Mouse (Mus musculus) kidney, postnatal 0 days (tissue): Measurements from ENCODE around the gene Tmem201. TPM values are rescaled to one million over a fixed set of nuclear protein-coding genes. Genes with fewer than 3 reads are reported as not detected.
A peak's percentile ranks its signal among the peaks of the same experiment; 100 is the strongest.

Experiments used
- ATAC-seq: fragments of 200-750 bp; cut with Nextera tagmentation; replicated peaks from 2 replicates; pipeline ENCODE4 v1.8.0; 2017; ENCODE audit warnings: low read depth, moderate number of reproducible peaks, moderate TSS enrichment, moderate library complexity; ENCODE audit not compliant: low FRiP score
- DNase-seq: peaks from one replicate; pipeline ENCODE4 v3.0.0-alpha.2; 2016; ENCODE audit warnings: low spot score
- H3K27ac ChIP-seq: fragments of 300-500 bp; sonication (generic); 2 replicates; pipeline ENCODE4 v1.5.1; 2014; ENCODE audit warnings: mild to moderate bottlenecking
- H3K27me3 ChIP-seq: fragments of 300-500 bp; sonication (generic); 2 replicates; pipeline ENCODE4 v1.6.1; 2014; ENCODE audit warnings: low read length, mixed read lengths; ENCODE audit not compliant: insufficient read depth
- H3K36me3 ChIP-seq: fragments of 300-500 bp; sonication (generic); 2 replicates; pipeline ENCODE4 v1.6.1; 2014; ENCODE audit warnings: low read length, mixed read lengths; ENCODE audit not compliant: insufficient read depth
- H3K4me1 ChIP-seq: fragments of 300-500 bp; sonication (generic); replicated peaks from 2 replicates; pipeline ENCODE4 v1.6.1; 2014; ENCODE audit warnings: antibody characterized with exemption, low read length, mixed read lengths; ENCODE audit not compliant: insufficient read depth
- H3K4me2 ChIP-seq: fragments of 300-500 bp; sonication (generic); 2 replicates; pipeline ENCODE4 v1.6.1; 2014; ENCODE audit warnings: mild to moderate bottlenecking, low read length, moderate library complexity, mixed read lengths
- H3K4me3 ChIP-seq: fragments of 300-500 bp; sonication (generic); replicated peaks from 2 replicates; pipeline ENCODE4 v1.5.1; 2014; ENCODE audit warnings: low read depth, low read length
- H3K9ac ChIP-seq: fragments of 300-500 bp; sonication (generic); 2 replicates; pipeline ENCODE4 v1.6.1; 2014; ENCODE audit warnings: low read depth, low read length
- H3K9me3 ChIP-seq: fragments of 300-500 bp; sonication (generic); replicated peaks from 2 replicates; pipeline ENCODE4 v1.6.1; 2016; ENCODE audit warnings: low read length, inconsistent platforms, mixed read lengths
- CTCF ChIP-seq: IDR thresholded peaks from 2 replicates; pipeline ENCODE4 v1.5.1; 2016; ENCODE audit warnings: antibody characterized with exemption, low read depth, mild to moderate bottlenecking, moderate library complexity
- WGBS: fragments of 180-500 bp; shearing (Covaris S2); extraction: QIAGEN DNeasy Blood & Tissue Kit; methylation state at CpG from one replicate; pipeline ENCODE4 v1.1.7; 2014; 5-methylcytosine and 5-hydroxymethylcytosine counted together
- polyA plus RNA-seq: library from polyadenylated mRNA; unstranded; fragments of >200 nt; fragmentation: Nextera tagmentation; extraction: Ambion mirVana; gene quantifications from 2 replicates; pipeline ENCODE4 v1.2.1, GENCODE M21; 2015

The Tmem201 gene
- polyA plus RNA-seq, 1 experiment from 2014 or later, result 22.3 TPM

DNA sequence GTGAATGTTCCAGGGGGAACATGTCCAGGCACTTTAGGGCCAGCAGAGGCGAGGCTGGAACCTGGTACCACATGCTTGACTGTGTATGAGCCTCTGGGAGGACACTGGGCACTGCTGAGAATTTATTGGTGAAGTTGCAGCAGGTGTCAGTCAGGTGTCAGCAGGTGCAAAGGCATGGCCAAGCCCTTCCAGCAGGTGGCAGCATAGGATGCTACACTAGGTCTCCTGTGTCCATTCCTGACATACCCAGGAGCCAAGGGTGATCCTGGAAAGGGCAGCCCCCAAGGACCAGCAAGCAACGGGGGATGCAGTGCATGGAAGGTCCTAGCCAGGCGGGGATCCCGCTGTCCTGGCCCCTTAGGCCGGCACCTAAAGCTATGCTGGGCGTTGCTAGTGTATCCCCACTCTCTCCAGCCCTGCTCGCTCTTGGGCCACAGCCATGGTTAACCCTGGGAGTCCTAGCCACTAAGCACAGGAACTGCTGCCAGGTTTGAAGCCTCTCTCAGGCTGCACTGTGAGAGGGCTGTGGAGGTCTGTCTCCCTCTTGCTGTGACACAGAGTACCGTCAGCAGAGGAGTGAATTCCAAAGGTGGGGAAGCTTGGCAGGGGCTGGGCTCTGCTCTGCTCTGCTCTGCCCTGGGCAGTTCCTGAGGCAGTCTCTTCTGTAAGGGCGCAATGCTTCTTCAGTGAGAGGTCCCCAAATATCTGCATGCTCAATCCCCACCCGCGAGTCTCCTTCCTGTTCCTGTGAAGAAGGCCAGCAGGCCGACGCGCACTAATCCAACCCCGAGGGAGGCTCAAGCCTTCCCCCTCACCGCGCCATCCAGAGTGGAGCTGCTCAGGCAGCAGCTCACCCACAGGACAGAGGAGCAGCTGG is 13.8 kb downstream of the Tmem201 start:
- TF ChIP-seq CTCF, result peak; percentile 70
- DNase-seq (peak; percentile 54), ATAC-seq (0 out of 2 replicates have a peak, but pooled peaks have one; percentile 33)
- Histone ChIP-seq H3K9me3 (no peaks in the 10 kb centered on the region), H3K27me3 (no peaks in the 10 kb centered on the region), H3K27ac (no peak overlapping the region), H3K4me2 (no peak overlapping the region), H3K4me3 (no peak overlapping the region), H3K4me1 (no peaks in the 10 kb centered on the region), H3K9ac (no peak overlapping the region), H3K36me3 (peaks cover 78% of the 10 kb centered on the region)
- WGBS, result 71% methylated on average over 17 of the region's 17 CpGs

DNA sequence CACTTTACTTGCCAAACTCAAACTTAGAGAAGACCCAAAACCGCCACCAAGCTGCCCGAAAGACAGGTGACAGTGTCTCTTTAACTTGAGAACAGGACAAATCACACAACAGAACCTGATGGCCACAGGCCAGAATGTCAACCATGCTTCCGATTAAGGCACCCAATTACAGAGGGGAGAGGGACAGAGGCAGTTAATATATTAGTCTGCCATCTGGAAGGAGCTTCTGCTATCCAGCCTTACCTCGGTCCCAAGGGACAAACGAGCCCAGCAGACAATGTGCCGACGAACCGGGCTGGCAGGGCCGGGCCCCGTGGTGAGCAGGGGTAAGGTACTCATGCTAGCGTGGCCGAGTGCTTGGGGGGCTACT is 14.8 kb downstream of the Tmem201 start:
- H3K4me3 ChIP-seq, result no peak overlapping the region
- no peaks in the 10 kb centered on the region for H3K27me3 ChIP-seq
- WGBS, result 89% methylated on average over 12 of the region's 12 CpGs
- DNase-seq (no peak), ATAC-seq (no peak)
- H3K9me3 ChIP-seq, result no peaks in the 10 kb centered on the region
- H3K36me3 ChIP-seq, result peaks cover 82% of the 10 kb centered on the region
- no peak for TF ChIP-seq CTCF
- H3K4me2 ChIP-seq, result no peak overlapping the region
- H3K9ac ChIP-seq, result no peak overlapping the region
- H3K27ac ChIP-seq, result no peak overlapping the region
- no peaks in the 10 kb centered on the region for H3K4me1 ChIP-seq

DNA sequence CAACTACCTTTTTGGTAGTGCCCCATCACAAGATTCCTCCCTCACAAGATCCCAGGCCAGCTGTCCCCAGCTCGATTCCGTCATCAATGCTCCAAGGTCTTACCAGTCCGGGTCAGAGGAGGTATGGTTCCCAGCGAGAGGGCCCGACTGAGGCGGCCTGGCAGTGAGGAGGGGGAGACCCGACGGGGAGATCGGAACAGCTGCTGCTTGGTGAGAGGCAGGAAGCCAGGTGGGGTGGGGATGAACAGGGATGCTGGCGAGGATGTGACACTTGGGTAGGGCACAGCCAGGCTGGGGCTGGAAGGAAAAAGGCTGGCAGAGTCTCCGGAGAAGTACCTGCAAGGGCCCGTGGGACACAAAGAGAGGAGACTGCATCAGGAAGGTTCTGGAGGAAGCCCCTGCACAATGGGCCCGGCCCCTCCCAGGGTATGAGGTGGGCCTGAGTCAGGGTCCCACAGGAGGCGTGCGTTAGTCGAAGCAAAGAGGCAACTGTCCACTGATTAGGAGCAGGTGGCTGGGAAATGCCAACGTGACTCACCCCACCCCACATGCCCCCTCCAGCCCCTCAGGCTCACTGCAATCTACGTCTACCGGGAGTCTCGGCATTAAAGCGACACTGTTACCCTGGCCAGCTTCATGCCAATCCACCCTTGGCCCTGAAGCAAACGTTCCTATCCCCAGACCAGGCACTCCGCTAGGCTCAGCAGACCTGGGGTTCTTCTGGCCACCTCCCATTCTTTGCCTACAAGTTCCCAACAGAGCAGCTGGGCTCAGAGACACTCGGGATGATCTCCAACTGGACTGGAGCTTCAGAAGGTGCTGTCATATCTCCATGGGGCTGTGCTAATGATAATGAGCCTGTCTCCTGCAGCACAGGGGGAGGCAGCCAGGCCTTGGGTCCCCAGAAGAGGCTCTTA is 15.5 kb downstream of the Tmem201 start:
- Histone ChIP-seq H3K36me3 (peaks cover 82% of the 10 kb centered on the region), H3K27ac (no peak overlapping the region), H3K9ac (no peak overlapping the region), H3K4me3 (no peak overlapping the region), H3K9me3 (no peaks in the 10 kb centered on the region), H3K4me2 (no peak overlapping the region), H3K4me1 (no peaks in the 10 kb centered on the region), H3K27me3 (no peaks in the 10 kb centered on the region)
- 88% methylated on average over 24 of the region's 24 CpGs for WGBS
- no peak for TF ChIP-seq CTCF
- no peak for DNase-seq
- no peak for ATAC-seq

DNA sequence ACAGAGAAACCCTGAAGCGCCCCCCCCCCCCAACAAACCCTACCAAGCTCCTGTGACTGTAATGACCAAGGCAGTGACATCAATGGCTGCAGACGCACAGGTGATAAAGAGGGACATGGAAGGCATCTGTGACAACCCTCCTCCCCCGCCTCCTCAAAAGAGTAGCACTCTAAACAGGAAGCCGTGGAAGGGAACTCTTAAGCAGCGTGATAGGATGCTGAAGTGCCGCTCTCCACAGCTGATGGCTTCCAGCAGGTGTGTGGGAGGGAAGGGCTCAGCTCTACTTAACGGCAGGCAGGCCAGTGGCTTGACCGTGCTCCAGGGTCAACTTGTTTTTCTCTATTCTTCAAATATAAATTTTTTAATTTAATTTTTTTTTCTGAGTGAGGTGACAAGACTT is 16.7 kb downstream of the Tmem201 start:
- Histone ChIP-seq H3K4me3 (no peak overlapping the region), H3K27me3 (no peaks in the 10 kb centered on the region), H3K4me2 (no peak overlapping the region), H3K36me3 (peaks cover 82% of the 10 kb centered on the region), H3K9ac (no peak overlapping the region), H3K4me1 (no peaks in the 10 kb centered on the region), H3K9me3 (no peaks in the 10 kb centered on the region), H3K27ac (no peak overlapping the region)
- 55% methylated on average over 8 of the region's 8 CpGs for WGBS
- no peak for DNase-seq
- no peak for TF ChIP-seq CTCF
- no peak for ATAC-seq

DNA sequence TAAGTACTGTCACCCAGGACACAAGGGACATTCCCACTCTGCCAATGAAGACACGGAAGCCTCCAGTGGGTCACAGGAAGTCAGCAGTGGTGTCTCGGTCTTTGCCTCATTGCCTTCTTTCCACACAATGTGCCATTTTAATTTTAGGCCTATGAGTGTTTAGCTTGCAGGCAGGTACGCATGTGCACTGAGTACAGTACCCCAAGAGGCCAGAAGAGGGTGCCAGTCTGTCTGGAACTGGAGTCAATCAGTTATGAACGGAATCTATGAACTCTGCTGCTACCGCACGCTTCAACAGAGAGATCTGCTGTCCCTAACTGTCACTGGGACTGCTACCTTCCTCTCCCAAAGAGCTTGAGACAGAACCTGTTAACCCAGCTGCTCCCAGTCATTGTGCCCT is 18.2 kb downstream of the Tmem201 start:
- Histone ChIP-seq H3K4me1 (no peaks in the 10 kb centered on the region), H3K9ac (no peak overlapping the region), H3K4me3 (no peak overlapping the region), H3K9me3 (no peaks in the 10 kb centered on the region), H3K27me3 (no peaks in the 10 kb centered on the region), H3K4me2 (no peak overlapping the region), H3K36me3 (peaks cover 73% of the 10 kb centered on the region), H3K27ac (no peak overlapping the region)
- peak; percentile 70 for TF ChIP-seq CTCF
- ATAC-seq, result no peak; the same call in 1 of the 2 replicates
- WGBS, result 78% methylated on average over 6 of the region's 6 CpGs
- DNase-seq, result no peak

- DNase-seq (no peak), ATAC-seq (no peak)
- Histone ChIP-seq H3K9ac (no peak overlapping the region), H3K4me3 (no peak overlapping the region), H3K36me3 (peaks cover 35% of the 10 kb centered on the region), H3K4me2 (no peak overlapping the region), H3K4me1 (no peaks in the 10 kb centered on the region), H3K27ac (no peak overlapping the region), H3K27me3 (no peaks in the 10 kb centered on the region), H3K9me3 (no peaks in the 10 kb centered on the region)
- 78% methylated on average over 3 of the region's 3 CpGs for WGBS
- no peak for TF ChIP-seq CTCF
These were observed 23.3 kb downstream of the Tmem201 start for GRCm38 (mm10) chr4:149714542-149714941.
